Mouse (Mus musculus): ENCODE measurements at regions not wholly inside any gene's neighbourhood (a gene's known extent, or its start where the extent isn't known, plus 50 kb on each side); places are given as distances from the start of the nearest gene placed in this dataset.

GRCm38 (mm10) chr11:105507972-105508659 is 51.6 kb upstream of the March10 start:
- TF ChIP-seq CTCF (conservative IDR thresholded peaks at IDR 0.05 in 1 of 2, IDR thresholded peaks at IDR 0.05 in 1 of 2; ENCODE audit: low read depth in 2 of 2, low read length in 2 of 2) (no peak), POLR2A (IDR thresholded peaks at IDR 0.05; ENCODE audit: low read depth, low read length) (no peak), RCOR1 (conservative IDR thresholded peaks at IDR 0.05; ENCODE audit: low read depth, low read length) (no peak), KAT2A (IDR thresholded peaks at IDR 0.05; ENCODE audit: insufficient replicate concordance, low read length) (no peak)
